Mouse (Mus musculus) intestine, embryonic 16.5 days (tissue): ENCODE measurements around the gene Elmo3. TPM values are rescaled to one million over a fixed set of nuclear protein-coding genes. Genes with fewer than 3 reads are reported as not detected.

Experiments
- ATAC-seq: fragments of 200-750 bp; cut with Nextera tagmentation; 2 replicates; pipeline ENCODE4 v1.8.0; 2017; ENCODE audit warnings: moderate TSS enrichment, moderate library complexity
- H3K27ac ChIP-seq: fragments of 300-500 bp; sonication (generic); 2 replicates; pipeline ENCODE4 v1.5.1; 2014; ENCODE audit warnings: mild to moderate bottlenecking, low read length
- H3K27me3 ChIP-seq: fragments of 300-500 bp; sonication (generic); replicated peaks from 2 replicates; pipeline ENCODE4 v1.6.1; 2014; ENCODE audit warnings: low read length, control low read depth, mixed read lengths; ENCODE audit not compliant: control insufficient read depth, insufficient read depth
- H3K36me3 ChIP-seq: fragments of 300-500 bp; sonication (generic); 2 replicates; pipeline ENCODE4 v1.6.1; 2014; ENCODE audit warnings: low read length, control low read depth; ENCODE audit not compliant: control insufficient read depth, insufficient read depth
- H3K4me1 ChIP-seq: fragments of 300-500 bp; sonication (generic); 2 replicates; pipeline ENCODE4 v1.6.1; 2014; ENCODE audit warnings: low read length, control low read depth, mixed read lengths; ENCODE audit not compliant: control insufficient read depth, insufficient read depth
- H3K4me2 ChIP-seq: fragments of 300-500 bp; sonication (generic); 2 replicates; pipeline ENCODE4 v1.6.1; 2014; ENCODE audit warnings: low read depth, low read length, control low read depth
- H3K4me3 ChIP-seq: fragments of 300-500 bp; sonication (generic); 2 replicates; pipeline ENCODE4 v1.5.1; 2014; ENCODE audit warnings: mild to moderate bottlenecking, low read length
- H3K9ac ChIP-seq: fragments of 300-500 bp; sonication (generic); 2 replicates; pipeline ENCODE4 v1.6.1; 2014; ENCODE audit warnings: low read depth, low read length
- H3K9me3 ChIP-seq: fragments of 300-500 bp; sonication (generic); 2 replicates; pipeline ENCODE4 v1.6.1; 2016; ENCODE audit warnings: low read length, control low read depth; ENCODE audit not compliant: control insufficient read depth
- WGBS: fragments of 180-500 bp; shearing (Covaris S2); extraction: QIAGEN DNeasy Blood & Tissue Kit; methylation state at CpG from one replicate; pipeline ENCODE4 v1.1.7; 2014; 5-methylcytosine and 5-hydroxymethylcytosine counted together
- polyA plus RNA-seq: library from polyadenylated mRNA; unstranded; fragments of >200 nt; fragmentation: Nextera tagmentation; extraction: Ambion mirVana; gene quantifications from 2 replicates; pipeline ENCODE4 v1.2.1, GENCODE M21; 2015

Gene Elmo3
- polyA plus RNA-seq, 1 experiment from 2014 or later = 28.0 TPM

DNA sequence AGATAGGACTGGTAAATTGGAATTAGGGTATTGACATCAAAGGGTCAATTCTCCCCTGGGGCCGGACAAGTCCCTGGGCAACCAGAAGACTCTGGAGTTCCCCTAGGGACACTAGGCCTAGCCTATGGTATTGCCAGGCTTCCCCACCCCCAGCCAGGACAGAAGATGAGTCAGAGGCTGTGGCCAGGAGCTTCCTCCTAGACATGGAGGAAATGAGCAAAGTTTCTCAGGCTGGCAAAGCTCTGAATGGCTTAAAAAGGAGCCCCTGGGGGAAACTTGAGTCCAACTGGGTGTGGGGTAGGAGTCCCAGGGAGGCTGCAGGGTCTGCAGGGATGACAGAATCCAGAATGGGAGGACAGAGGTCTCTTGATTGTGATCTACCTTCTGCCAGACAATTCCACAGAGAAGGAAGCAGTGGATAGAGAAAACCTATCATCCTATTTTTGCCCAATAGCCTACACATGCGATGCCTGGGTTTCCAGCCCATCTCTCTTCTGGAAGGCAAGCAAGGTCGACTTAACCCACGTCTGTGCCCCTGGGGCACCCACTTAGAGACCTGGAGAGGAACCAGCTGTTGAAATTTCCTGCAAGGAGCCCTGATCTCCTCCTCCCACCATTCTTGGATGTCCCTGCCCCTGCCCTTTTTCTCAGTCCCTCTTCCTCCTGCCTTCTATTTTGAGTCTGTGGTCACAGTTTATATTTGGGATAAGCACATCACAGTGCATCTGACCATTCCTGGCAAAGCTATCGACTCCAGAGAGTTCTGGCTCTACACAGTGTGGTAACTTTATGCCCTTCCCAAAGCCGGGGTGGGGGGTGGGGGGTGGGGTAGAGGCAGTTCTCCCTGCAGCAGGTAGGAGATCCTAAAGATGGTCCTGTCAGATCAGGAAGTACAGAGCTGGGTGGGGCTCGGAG lies 39.9 kb downstream of the Elmo3 start:
- peaks cover 12% of the 10 kb centered on the region; the same call in 1 of the 2 replicates for H3K27me3 ChIP-seq
- H3K4me2 ChIP-seq = peak overlapping the region; percentile 97; the same call in 1 of the 2 replicates
- H3K27ac ChIP-seq = peak overlapping the region; percentile 68
- no peak for ATAC-seq
- peak overlapping the region; percentile 46 for H3K9ac ChIP-seq
- no peaks in the 10 kb centered on the region for H3K9me3 ChIP-seq
- no peak overlapping the region for H3K4me3 ChIP-seq
- WGBS = 43% methylated on average over 7 of the region's 7 CpGs
- peaks cover 56% of the 10 kb centered on the region for H3K4me1 ChIP-seq
- H3K36me3 ChIP-seq = no peaks in the 10 kb centered on the region

DNA sequence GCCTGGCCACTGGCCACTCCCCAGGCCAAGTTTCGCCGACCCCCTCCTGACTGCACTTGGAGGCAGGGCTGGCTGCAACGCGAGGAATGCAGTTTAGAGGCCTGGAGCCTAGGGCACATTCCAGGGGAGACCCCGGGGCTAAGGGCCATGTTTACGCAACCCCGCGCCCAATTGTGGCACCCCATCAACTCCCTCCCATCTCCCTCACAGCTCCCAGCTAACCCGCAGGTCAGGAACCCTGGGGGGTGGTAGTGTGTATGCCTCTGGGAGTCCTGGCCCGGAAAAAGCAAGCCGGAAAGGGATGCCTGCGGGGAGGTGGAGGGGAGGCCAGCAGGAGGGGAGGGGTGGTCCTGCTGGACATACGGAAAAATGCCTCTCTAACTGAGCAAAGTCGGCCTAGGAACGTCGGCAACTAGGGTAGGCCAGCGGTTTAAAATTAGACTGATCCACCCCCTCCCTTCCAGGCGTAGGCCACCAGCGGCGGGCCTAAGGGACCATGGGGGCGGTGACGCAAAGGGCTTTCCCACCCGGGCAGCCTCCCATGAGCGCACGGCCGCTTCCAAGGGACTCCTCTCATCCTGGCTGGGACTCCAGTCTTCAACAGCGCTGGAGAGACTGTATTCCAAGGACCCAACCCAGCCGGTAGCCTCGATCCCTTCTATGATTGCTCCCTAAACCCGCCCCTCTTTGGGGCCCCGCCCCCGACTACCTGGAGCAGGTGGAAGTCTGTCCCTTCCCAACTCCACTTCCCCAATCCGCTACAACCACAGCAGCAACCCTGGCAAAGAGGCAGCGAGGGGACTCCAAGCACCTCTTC lies 41.4 kb downstream of the Elmo3 start:
- peaks cover 44% of the 10 kb centered on the region for H3K4me1 ChIP-seq
- no peaks in the 10 kb centered on the region for H3K9me3 ChIP-seq
- H3K27me3 ChIP-seq = peaks cover 12% of the 10 kb centered on the region; the same call in 1 of the 2 replicates
- H3K36me3 ChIP-seq = no peaks in the 10 kb centered on the region
- peak overlapping the region; percentile 72 for H3K4me3 ChIP-seq
- peak; percentile 58 for ATAC-seq
- H3K27ac ChIP-seq = peak overlapping the region; percentile 84
- 1% methylated on average over 34 of the region's 34 CpGs for WGBS
- H3K9ac ChIP-seq = peak overlapping the region; percentile 80
- peak overlapping the region; percentile 97 for H3K4me2 ChIP-seq

DNA sequence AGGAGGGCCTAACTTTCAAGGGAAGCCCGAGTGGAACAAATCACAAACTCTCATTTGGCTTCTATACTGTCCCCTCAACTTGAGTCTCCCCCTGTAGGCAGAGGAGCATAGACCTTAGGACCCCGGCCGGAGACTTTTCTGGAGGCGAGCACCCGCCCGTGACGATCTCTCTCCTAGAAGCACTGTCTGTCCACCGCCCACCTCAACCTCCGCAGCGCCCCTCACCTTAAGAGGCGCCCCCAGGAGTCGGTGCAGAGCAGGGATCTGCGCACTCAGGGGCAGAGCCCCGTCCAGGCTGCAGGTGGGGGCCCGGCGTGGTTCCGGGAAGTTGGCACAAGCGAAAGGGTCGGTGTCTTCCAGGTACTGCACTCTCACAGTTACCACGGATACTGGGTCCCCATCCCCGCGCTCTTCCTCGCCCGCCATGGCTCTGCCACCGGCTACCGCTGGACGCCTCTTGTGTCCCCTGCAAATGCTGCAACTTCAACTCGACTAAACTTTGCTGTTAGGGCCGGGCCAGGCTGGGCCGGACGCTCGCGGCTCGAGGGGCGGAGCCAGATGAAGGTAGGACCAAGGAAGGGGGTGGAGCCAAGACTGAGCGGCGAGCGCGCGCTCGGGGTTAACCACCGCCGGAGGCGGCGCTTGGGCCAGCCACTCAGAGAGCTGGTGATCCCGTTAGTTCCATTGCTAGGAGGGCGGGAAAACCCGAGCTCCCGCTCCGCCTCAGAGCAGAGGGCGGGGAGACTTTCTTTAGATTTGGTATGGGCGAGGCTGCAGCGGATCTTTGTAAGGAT lies 42.2 kb downstream of the Elmo3 start, which contains the start of gene Fhod1:
TSS of gene Fhod1 (minus strand) at position 526 of the 794 bp plus-strand sequence.
- H3K9me3 ChIP-seq = no peaks in the 10 kb centered on the region
- peaks cover 12% of the 10 kb centered on the region; the same call in 1 of the 2 replicates for H3K27me3 ChIP-seq
- H3K4me3 ChIP-seq = peak within 1 kb of the TSS; percentile 72
- peak within 1 kb of the TSS; percentile 97 for H3K4me2 ChIP-seq
- under 1% methylated on average over 53 of the region's 53 CpGs for WGBS
- H3K9ac ChIP-seq = peak within 1 kb of the TSS; percentile 80
- H3K4me1 ChIP-seq = peaks cover 42% of the 10 kb centered on the region
- peak within 1 kb of the TSS; percentile 84 for H3K27ac ChIP-seq
- no peaks in the 10 kb centered on the region for H3K36me3 ChIP-seq
- peak; percentile 90 for ATAC-seq

DNA sequence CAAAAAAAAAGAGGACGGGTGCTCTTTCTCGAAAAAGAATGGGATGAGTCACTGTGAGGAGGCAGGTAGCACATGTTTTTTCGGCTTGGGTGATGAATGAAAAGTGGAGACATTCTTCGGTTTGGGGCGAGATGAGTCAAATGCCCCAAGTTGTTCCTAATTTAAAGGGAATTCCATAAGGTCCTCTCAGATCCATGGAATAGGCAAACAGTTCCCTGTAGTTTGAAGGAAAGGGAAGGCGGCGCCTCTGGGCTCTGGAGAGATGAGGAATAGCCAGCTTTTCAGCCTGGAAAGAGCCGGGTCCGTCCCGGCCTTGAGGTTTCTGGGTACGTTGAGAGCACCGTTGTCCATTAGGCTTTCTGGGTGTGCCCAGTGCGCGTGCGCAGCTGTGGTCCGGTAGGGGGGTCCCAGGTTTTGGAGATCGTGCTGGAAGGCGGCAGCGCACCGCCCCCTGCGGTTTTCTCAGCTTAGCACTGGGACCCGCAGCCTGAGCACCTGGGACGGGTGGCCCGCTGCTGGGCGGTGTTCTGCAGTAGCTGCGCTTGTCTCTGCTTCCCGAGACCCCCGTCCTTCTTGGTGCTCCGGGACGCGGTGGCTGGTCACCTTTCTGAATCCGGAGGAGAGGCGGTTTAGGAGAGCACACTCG lies 43.2 kb downstream of the Elmo3 start, which contains the start of gene Slc9a5:
TSS of gene Slc9a5 (plus strand) at position 394 of the 646 bp plus-strand sequence.
- peak within 1 kb of the TSS; percentile 84 for H3K27ac ChIP-seq
- H3K9ac ChIP-seq = peak within 1 kb of the TSS; percentile 80
- H3K4me3 ChIP-seq = peak within 1 kb of the TSS; percentile 72
- WGBS = under 1% methylated on average over 34 of the region's 34 CpGs
- no peak for ATAC-seq
- H3K27me3 ChIP-seq = peaks cover 12% of the 10 kb centered on the region; the same call in 1 of the 2 replicates
- H3K4me2 ChIP-seq = peak within 1 kb of the TSS; percentile 97
- no peaks in the 10 kb centered on the region for H3K36me3 ChIP-seq
- peaks cover 37% of the 10 kb centered on the region for H3K4me1 ChIP-seq
- no peaks in the 10 kb centered on the region for H3K9me3 ChIP-seq

DNA sequence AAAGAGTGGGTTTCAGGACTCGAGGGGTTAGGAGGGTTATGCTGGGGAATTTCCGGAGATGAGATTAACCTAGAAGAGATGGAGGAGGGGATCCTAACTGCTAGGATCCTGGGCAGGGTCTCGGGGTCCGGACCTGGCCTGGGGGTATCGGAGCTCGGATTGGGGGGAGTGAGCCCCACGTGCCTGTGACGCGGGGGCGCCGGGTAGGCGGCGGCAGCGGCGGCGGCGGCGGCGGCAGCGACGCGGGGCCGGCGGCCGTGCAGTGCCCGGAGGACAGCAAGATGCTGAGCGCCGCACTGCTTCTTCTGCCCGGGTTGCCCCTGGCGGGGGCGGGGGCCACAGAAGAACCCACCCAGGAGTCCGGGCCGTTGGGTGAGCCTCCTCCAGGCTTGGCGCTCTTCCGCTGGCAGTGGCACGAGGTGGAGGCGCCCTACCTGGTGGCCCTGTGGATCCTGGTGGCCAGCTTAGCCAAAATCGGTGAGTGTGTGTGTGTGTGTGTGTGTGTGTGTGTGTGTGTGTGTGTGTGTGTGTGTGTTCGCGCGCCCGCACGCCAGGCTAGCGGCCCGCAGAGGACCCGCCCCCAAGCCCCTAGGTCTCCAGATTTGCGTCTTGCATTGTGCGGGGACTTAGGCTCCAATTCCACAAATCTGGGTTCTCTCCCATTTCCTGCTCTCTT lies 43.8 kb downstream of the Elmo3 start:
- H3K9ac ChIP-seq = peak overlapping the region; percentile 69
- H3K36me3 ChIP-seq = no peaks in the 10 kb centered on the region
- no peaks in the 10 kb centered on the region for H3K9me3 ChIP-seq
- H3K4me3 ChIP-seq = peak overlapping the region; percentile 72
- H3K27ac ChIP-seq = no peak overlapping the region; the same call in 1 of the 2 replicates
- peaks cover 12% of the 10 kb centered on the region; the same call in 1 of the 2 replicates for H3K27me3 ChIP-seq
- H3K4me2 ChIP-seq = peak overlapping the region; percentile 97
- no peak for ATAC-seq
- H3K4me1 ChIP-seq = peaks cover 32% of the 10 kb centered on the region
- WGBS = 2% methylated on average over 45 of the region's 48 CpGs

DNA sequence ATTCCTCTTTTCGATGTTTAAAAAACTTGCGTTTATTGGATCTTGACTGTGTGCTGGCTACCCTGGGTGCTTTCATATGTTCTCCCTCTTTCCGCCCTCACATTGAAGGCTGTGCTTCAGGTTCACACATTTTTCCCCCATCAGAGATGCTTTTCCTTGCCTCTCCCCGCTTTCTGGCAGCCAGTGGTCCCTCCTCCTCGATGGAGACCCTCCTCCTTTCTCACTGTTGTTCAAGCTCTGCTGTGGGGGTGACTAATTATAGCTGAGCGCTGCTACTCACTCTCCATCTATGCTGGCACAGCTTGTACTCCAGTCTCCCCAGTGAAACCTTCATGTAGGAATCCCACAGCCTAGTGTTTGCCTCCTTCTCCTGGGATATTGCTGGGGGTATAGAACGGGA lies 44.8 kb downstream of the Elmo3 start:
- Histone ChIP-seq H3K9ac (no peak overlapping the region), H3K4me1 (peaks cover 28% of the 10 kb centered on the region), H3K27me3 (peaks cover 12% of the 10 kb centered on the region; the same call in 1 of the 2 replicates), H3K4me3 (no peak overlapping the region), H3K27ac (no peak overlapping the region), H3K9me3 (no peaks in the 10 kb centered on the region), H3K36me3 (no peaks in the 10 kb centered on the region), H3K4me2 (no peak overlapping the region)
- ATAC-seq = no peak
- 46% methylated on average over 7 of the region's 7 CpGs for WGBS

DNA sequence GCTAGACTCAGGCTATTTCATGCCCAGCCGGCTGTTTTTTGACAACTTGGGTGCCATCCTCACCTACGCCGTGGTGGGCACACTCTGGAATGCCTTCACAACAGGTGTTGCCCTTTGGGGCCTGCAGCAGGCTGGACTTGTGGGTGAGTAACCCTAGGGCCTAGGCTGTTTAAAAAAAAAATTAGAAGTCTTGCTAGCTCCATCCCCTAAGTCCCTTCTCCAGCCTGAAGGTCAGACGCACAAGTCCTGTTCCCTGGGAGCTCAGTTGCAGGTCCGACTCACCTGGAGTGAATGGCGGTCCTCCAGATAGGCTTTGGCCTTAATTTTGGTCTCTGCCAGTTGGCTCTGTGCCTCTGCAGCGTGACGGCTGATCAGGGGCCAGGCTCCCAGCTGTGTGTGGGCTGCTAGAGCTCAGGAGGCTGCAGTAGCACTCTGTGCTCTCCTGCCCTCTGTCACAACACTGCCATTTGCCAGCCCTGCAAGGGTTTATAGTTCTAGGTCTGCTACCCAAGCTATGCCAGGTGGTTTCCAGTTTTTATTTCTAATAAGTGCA lies 48.3 kb downstream of the Elmo3 start:
- ATAC-seq = no peak
- H3K36me3 ChIP-seq = no peaks in the 10 kb centered on the region
- H3K4me1 ChIP-seq = peaks cover 14% of the 10 kb centered on the region; the same call in 1 of the 2 replicates
- WGBS = 85% methylated on average over 8 of the region's 8 CpGs
- no peaks in the 10 kb centered on the region for H3K9me3 ChIP-seq
- no peak overlapping the region for H3K27ac ChIP-seq
- no peak overlapping the region for H3K9ac ChIP-seq
- no peak overlapping the region for H3K4me3 ChIP-seq
- H3K4me2 ChIP-seq = no peak overlapping the region
- peaks cover 9% of the 10 kb centered on the region; the same call in 1 of the 2 replicates for H3K27me3 ChIP-seq

DNA sequence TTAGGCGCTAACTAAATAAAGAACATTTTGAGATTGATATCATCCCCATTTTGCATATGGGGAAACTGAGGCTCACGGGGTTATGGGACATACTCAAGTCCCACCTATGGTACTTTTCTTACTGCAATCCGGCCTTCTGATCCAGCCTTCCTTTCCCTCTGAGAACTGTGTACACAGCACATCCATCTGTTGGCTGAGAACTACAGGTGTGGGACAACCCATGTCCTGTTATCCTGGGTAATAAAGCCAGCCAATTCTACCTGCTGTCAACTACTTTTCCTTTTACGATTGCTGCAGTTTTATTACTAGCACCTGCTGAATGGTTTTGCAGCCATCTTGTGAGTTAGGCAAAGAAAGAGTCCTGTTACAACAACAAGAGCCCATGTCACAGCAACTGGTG lies 49.1 kb downstream of the Elmo3 start:
- H3K27ac ChIP-seq = no peak overlapping the region
- WGBS = 78% methylated on average over 4 of the region's 4 CpGs
- H3K9me3 ChIP-seq = no peaks in the 10 kb centered on the region
- no peaks in the 10 kb centered on the region for H3K36me3 ChIP-seq
- H3K27me3 ChIP-seq = 0 out of 2 replicates have a peak, but pooled peaks cover 3% of the 10 kb centered on the region
- no peak overlapping the region for H3K4me3 ChIP-seq
- H3K4me1 ChIP-seq = peaks cover 8% of the 10 kb centered on the region; the same call in 1 of the 2 replicates
- no peak overlapping the region for H3K4me2 ChIP-seq
- no peak overlapping the region for H3K9ac ChIP-seq
- ATAC-seq = peak; percentile 54
